Mouse (Mus musculus) thymus, postnatal 14 days (tissue): ENCODE data around the gene Orm3.

Experiments
- DNase-seq: peaks from one replicate; pipeline ENCODE4 v3.0.0; 2021

Orm3 gene

GRCm38 (mm10) chr4:63355877-63356665, at the start of gene Orm3:
Orm3 (plus strand) TSS chr4:63356162.
- no peak for DNase-seq

DNA sequence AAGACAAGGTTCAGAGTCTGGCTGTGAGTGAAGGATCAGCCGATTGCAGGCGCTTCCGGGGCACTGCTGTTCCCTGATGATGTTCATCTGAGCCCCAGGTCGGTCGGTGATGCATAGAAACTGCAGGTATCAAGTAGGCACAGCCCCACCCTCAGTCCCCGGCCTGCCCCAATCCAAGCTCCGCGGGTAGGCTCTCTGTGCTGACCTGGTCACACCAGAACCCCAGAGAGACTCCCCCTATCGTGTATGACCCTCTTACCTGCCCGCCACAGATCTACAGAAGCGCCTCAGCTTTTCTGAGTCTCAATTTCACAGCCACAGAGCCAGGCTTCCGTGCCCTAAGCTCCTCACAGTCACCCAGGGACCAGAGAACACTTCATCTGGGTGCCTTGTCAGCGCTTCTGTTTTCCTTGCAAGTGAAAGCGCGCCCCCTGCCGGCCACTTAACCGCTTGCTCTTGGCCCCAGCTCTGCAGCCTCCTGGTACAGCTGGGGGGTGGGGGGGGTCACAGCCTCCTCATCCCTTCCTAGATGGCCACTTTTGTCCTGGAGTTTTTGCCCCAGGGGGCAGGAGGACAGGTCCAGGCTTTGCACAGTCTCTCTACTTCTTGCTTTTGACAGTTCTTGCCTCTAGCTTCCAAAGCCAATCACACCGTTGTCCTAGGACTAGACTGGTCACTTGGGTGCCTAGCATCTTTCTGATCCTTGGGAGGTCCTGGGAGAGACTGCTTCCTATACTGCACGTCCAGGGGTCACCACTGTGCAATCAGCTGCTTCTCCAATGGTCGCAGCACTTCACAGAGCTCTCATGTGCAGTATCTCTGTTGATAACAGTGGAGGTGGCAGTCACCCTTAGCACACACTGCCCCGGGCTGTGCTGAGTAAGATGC, 48.5 kb upstream of the Orm3 start:
- peak; percentile 94 for DNase-seq

DNA sequence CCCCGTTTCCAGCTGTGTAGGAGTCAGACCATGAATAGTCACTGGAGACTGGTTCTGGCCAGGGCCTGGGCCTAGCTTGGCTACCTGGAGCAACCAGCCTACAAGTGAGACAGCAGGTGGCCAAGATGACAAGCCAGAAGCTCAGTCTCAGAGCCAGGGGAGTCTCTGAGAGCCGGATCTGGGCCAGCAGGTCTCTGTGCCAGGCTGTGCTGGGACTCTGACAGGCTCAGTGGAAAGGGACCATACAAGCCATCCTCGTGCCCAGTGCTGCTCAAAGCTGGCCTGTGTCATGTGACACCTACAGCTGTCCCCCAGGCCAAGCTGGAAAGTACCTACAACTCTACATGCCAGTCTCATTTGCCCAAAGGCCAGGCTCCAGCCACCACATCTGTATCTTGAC, 47.6 kb upstream of the Orm3 start:
- DNase-seq, result no peak

DNA sequence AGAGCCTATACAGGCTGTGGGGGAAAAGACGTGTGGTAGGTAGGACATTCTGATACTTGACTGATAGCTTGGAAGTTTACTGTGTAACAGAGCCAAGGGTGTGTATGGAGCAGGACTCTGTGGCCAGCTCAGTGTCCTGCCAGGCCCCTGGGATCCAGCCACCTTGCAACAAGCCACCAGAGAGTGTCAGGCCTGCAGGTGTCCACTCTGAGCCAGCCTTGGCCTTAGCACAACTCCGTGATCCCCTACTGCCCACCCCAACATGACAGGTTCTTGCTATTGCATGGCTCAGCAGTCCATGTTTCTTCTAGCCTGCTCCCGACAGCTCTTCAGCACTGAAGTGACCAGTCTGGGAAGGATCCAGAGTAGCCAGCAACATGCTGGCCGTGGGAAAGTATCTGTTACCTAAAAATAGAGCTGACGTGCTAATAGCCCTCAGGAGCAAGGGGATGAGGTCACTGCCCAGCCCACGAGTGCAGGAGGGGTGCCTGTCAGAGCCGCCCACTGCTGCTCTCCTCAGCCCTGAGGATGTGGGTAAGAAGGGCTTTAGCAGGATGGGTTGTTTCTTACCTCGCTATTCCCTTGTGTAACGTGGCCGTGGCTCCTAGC, 45.6 kb upstream of the Orm3 start:
- DNase-seq, result no peak

GRCm38 (mm10) chr4:63311426-63311825, 44.5 kb upstream of the Orm3 start:
- DNase-seq, result no peak

- DNase-seq, result no peak
Observed at GRCm38 (mm10) chr4:63314063-63314462, 41.9 kb upstream of the Orm3 start.

GRCm38 (mm10) chr4:63316076-63316746, 39.8 kb upstream of the Orm3 start:
- no peak for DNase-seq

GRCm38 (mm10) chr4:63319566-63319965, 36.4 kb upstream of the Orm3 start:
- DNase-seq, result peak; percentile 77

DNA sequence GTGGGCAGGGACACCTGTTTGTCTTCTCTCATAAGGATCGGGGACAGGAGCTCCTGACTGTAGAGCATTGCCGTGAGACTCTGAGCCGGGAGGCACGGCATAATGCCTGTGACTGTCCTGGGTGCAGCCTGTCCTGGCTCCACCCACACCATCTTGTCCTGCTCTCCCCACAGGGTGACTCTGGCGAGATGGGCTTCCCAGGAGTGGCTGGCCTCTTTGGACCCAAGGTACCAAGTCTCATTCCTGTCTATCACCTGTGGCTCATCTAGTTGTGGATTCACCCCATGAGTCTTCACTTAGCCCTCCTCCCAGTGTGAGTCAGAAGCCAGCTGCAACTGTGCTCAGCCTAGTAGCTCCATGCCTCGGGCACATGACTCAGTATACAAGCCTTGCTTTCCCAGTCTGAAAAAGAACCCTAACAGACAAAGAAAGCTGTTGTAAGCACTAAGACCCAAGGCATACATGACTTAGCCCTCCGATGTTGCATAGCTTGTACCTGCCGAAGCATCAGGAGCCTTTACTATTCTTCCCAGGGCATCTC, 32.6 kb upstream of the Orm3 start:
- DNase-seq, result no peak

DNA sequence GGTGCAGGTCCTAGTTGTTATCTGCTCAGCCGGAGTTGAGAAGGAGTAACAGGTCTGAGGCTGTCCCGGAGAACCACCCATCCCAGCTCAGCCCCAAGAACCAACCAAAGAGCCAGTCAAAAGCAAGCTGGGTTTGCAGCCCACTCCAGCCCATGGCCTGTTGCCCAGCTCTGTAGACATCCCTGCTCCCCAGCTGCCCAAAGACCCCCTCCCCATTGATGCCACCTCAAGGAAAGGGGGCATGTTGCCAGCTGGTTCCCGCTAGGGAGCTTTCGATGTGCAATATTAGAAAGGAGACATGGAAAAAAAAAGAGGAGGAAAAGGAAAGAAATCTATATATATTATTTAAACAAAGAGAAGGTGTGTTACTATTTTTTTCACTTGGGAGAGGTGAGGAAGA, 22.6 kb upstream of the Orm3 start:
- no peak for DNase-seq

GRCm38 (mm10) chr4:63338414-63339076, 17.4 kb upstream of the Orm3 start:
- DNase-seq, result no peak

DNA sequence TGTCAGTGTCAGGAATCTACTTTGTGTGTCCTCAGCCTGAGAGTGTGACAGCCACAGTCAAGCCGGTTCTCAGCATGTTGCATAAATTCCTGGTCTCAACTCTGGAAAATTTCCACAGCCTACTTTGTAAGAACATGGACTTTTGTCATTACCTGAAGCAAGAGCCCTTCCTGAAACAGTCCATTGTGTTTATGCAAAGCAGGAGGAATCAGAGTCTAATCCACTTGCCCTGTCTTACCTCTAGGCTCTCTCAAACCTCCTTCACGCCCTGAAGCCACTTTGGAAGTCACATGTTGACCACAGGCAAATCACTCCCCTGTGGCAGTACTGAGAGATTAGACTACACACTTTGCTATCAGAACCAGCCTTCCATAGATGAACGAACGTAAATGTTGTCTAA, 13.5 kb upstream of the Orm3 start:
- no peak for DNase-seq

DNA sequence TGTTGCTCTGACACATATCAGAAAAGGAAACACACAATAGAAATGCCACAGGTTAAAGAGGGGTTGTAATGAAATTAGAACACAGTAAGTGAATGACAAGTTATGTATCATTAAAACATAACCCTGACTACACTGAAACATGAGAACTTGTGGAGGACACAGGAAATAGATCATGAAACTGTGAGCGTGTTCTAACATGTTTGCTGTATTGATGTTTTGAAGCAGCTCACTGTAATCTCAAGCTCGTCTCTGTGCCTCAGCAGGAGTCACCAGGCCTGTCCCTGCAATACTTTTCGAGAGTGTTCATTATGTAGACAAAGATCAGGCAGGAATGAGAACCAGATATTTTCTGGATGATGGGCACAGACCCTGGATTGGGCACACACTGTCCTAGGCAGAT, 12.4 kb upstream of the Orm3 start:
- no peak for DNase-seq

DNA sequence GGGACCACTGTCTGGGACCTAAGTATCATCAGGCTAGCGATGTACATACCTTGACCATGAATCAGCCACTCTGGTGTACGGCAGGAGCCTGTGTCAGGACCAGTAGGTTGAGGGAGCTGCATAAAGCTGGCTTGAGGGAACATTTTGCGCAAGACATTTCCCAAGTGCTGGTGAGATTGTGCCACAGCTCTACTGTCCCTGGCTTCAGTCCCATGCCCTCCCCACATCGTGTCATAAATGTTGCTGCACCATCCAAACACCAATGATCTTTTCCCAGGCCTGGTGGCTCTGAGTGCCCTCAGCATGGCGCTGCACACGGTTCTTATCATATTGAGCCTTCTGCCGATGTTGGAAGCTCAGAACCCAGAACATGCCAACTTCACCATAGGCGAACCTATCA, 11.7 kb upstream of the Orm3 start, which contains the start of gene Orm1:
TSS of gene Orm1 (plus strand) at position 266 of the 400 bp plus-strand sequence.
- no peak for DNase-seq

DNA sequence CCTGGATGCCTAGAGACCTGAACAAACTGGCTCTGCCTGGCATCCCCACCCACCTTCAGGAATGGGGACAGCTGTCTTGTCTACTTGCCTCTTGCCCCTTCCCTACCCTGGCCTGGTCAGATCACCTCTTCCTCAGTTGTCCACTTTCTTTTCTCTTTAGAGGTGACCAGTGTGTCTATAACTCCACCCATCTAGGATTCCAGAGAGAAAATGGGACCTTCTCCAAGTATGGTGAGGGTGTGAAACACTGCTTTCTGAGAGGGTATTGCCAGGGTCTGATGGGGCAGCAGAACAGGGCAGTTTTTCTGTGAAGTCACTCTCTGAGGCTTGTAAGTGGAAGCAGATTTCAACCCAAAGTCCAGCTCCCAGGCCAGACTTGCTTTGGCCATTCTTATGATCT, 10.7 kb upstream of the Orm3 start:
- DNase-seq, result no peak

GRCm38 (mm10) chr4:63346659-63347058, 9.3 kb upstream of the Orm3 start:
- no peak for DNase-seq

- DNase-seq, result no peak
Observed at GRCm38 (mm10) chr4:63348524-63348923, 7.4 kb upstream of the Orm3 start.

- no peak for DNase-seq
Observed at GRCm38 (mm10) chr4:63356981-63357570, 1.1 kb downstream of the Orm3 start.

DNA sequence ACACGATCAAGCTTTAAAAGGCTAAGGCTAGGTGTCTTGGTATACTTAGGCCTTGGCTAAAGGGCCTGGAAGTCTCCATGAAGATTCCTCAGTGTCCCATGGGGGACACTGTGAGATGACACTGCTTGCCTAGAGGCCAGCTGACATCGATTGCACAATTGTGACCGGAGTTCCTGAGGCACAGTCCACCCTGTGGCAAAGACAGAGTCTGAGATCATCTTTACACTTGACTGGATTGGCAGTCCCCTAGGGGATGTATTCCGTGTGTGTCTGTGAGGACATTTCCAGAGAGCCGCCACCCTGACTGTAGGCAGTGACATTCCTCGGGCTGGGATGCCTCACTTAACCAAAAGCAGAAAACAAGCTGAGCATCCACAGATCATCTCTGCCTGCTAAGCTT, 3.9 kb downstream of the Orm3 start:
- no peak for DNase-seq

DNA sequence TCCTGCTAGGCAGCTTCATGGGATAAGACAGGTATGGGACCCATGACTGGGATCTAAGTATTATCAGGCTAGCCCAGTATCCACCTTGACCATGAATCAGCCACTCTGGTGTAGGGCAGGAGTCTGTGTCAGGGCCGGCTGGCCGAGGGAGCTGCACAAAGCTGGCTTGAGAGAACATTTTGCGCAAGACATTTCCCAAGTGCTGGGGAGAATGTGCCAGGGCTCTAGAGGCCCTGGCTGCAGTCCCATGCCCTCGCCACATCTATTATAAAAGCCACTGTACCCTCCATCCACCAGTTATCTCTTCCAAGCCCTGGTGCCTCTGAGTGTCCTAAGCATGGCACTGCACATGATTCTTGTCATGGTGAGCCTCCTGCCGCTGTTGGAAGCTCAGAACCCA, 6.2 kb downstream of the Orm3 start, which contains the start of gene Orm2:
TSS of gene Orm2 (plus strand) at position 300 of the 400 bp plus-strand sequence.
- DNase-seq, result no peak

DNA sequence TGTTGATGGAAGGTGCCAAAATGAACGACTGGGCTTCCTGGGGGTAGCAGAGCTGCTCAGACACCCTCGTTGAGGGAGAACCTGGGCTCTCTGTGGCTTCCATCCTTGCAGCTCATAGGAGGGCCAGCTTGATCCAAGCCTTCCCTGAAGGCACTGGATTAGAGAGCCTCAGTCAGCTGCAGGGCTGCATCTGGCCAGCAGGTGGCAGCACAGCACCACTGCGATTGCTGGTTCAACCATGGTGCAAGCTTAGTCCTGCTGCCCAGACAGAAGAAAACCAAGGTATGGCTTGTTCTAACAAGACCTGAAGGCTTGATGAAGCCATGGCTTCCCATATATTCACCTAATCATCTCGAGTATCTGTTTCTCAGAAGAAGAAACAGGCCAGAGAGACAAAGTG, 12.6 kb downstream of the Orm3 start:
- peak; percentile 90 for DNase-seq

- DNase-seq, result no peak
Observed at GRCm38 (mm10) chr4:63370897-63371296, 14.9 kb downstream of the Orm3 start.
